Mouse (Mus musculus) cerebellum, adult (tissue): ENCODE measurements at regions not wholly inside any gene's neighbourhood (a gene's known extent, or its start where the extent isn't known, plus 50 kb on each side); places are given as distances from the start of the nearest gene placed in this dataset.

Source experiments
- ATAC-seq: cut with Nextera tagmentation; 2 replicates; pipeline ENCODE4 v1.9.2; 2017; ENCODE audit warnings: mild to moderate bottlenecking, moderate library complexity, mixed read lengths; ENCODE audit not compliant: insufficient number of reproducible peaks, low FRiP score, low TSS enrichment

DNA sequence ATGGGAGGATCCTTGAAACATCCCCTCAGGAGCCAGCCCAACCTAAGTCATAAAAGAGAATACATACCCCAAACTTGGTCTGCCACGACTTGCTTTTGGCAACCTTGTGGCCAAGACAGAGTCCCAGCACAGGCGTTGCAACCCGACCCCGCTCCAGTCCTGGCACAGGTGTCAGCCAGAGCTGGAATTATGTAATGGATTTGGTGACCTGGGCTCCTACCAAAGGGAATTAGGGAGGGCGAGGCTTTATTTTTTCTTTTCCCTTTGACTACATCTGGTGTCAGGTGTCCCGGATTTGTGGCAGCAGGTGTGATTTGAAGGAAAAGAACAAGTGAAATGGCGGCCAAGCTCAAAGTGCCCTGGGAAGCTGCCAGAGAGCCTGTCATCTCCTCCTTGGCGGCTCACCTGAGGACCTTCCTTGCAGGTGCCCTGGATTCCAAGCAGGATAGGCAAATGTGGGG lies 212.9 kb downstream of the Mef2c start:
- ATAC-seq = no peak

DNA sequence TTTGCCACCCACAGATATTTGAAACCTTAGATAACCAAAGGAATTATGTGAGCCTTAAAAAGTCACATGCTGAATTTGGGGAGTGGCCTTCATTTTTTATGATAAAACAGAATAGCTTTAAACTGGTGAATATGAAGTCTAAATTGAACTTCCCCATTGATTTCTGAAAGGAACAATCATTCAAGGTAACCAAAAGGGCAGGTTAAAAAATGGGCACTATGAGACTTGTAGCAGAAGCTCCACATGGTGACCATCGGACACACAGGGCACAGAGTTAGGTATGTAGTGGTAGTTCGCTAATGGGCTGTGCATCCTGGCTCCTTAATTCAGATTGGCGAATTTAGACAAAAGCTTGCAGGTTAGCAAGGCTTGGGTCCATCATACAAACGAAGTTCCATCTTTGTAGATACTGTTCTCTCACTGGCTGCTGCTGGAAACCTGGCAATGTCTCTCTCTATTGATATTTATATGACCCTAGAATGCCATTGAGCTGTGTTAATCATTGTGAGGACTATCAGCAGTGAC lies 213.9 kb downstream of the Mef2c start:
- no peak for ATAC-seq

DNA sequence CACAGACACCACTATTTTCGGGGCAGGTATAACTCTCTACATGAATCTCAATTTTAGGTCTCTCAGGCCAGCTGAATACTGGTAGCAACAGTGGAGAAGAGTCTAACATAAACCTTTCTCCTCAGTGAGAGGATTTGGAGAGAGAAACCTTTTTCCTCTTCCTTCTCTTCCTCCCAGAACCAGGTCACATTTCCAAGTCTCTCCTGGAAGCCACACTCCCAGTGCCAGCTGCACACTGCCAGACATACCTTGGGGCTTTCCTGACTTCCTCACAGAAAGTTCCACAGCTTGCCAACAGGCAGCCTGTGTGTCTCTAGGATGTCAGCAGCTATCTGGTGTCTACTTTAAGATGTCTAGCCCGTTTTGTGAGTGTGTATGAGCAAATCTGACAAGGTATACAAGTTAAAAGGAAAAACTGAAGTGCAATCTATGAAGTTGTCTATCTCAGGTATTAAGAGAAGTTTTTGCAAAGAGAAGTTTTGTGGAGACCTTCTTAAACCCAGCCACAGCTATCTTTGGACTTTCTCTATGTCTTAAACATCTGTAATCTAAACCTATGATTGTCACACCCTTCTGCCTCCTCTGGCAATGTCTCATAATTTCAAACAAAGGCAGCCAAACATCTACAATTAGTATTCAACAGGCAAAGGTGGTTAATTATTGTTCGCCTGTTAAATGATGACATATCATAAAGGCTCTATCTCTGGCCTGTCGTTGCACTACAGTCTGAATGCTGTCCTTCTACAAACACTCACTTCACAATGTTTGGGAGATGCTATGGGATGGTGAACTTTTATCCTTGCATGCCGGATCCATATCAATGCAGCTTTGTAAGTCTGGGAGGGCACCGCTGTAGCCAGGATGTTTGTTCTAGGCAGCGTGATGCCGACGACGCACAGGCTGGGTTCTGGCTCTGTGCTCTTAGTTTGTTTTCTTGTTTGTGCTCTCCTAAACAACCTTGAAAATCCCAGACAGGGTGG lies 214.9 kb downstream of the Mef2c start:
- ATAC-seq = no peak

- no peak for ATAC-seq
Observed at GRCm38 (mm10) chr13:83719635-83720291, 215.9 kb downstream of the Mef2c start.

DNA sequence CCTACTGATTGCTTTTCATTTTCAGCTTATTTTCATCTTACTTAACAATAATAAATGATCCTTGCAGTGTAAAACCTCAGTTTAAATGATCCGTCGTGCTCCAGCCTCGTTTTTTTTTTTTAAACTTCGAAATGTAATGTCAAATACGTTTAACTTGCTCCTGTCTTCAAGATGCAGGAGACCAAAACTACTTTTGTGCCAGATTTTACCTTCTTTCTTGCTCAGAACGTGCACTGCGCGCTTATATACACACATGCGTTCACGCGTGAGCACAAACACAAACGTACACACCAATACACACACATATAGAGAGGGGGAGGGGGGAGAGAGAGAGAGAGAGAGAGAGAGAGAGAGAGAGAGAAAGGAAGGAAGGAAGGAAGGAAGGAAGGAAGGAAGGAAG lies 216.5 kb downstream of the Mef2c start:
- no peak for ATAC-seq

DNA sequence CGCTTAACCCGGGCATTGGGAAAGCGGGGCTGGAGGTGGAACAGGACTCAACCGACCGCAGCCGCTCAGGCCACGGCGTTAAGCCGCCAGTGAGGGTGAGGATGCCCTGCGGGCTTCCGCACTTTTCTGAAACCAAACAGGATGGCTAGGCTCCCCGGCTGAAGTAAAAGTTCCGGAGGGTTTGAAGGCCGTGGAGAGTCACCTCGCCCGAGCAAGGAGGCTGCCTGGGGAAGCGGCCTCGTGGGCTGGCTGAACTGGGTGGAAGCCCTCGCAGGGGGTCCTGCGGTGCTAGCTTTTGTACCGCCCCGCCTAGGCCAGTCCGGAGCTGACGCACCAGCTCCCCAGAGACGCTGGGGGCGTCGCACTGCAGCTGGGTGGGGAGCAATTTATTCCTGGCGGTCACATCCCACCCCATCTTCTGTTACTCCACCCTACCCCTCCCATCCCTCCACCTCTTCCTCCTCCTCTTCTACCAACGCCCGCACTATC lies 217.1 kb downstream of the Mef2c start:
- ATAC-seq = peak; percentile 11

GRCm38 (mm10) chr13:83721563-83721962 lies 217.7 kb downstream of the Mef2c start:
- ATAC-seq = 0 out of 2 replicates have a peak, but pooled peaks have one; percentile 4

- ATAC-seq = peak; percentile 76
Observed at GRCm38 (mm10) chr13:83722241-83722640, 218.4 kb downstream of the Mef2c start.

DNA sequence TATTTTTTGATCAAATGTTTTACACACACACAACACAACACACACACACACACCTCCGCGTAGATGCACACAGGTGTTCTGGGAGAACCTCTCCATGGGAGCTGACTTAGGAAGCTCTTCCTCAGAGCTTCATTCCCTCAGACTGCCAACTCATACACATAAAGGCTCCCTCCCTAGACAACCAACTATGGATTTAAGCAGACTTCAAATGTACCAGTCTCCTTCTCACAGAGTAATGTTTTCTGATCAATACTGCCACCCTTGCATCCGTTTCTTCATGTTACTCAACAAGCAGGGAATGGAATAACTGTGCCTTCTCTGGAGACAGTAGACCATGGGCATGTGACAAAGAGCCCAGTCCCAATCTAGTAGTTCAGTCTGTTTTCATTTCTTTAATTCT lies 219.0 kb downstream of the Mef2c start:
- ATAC-seq = 0 out of 2 replicates have a peak, but pooled peaks have one; percentile 0

- no peak for ATAC-seq
Observed at GRCm38 (mm10) chr13:83723396-83723795, 219.6 kb downstream of the Mef2c start.

- ATAC-seq = no peak
Observed at GRCm38 (mm10) chr13:83724196-83724595, 220.4 kb downstream of the Mef2c start.

DNA sequence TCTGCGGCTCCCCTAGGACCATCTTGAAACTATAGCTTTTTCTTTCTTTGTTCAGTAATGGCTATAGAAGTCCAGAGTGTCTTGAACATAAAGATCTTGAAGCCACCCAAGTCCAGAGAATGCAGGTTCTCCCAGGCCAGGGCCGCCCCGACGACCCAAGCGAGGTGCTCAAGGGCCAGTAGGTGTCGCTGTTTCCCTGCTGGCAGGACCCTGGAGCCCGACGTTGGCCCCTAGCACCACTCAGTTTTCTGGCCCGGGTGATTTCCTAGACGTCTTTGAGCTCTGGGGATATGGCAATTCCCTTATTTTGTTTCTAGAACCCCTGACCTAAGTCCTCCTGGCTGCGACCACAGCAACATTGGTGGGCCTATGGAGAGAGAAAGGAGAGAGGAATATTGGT lies 221.2 kb downstream of the Mef2c start:
- ATAC-seq = peak; percentile 18; the same call in 1 of the 2 replicates

DNA sequence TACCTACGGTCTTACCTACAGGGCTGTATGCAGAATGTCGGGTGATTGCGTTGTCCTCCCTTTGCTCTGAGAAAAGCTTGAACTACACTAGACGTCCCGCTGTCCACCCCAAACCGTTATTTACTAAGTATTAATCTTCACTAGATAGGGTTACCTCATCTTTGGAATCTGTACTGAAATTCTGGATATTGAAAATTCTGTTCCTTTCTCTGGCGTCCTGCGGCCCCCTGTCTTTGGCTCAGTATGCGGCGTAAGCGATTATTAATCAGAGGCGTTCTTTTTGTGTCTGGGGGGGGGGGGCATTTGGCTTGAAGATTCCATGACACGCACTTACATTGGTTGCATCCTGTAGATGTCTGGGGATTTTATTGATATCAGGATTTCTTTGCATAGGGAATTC lies 222.0 kb downstream of the Mef2c start:
- ATAC-seq = no peak

- ATAC-seq = no peak
Observed at GRCm38 (mm10) chr13:83726346-83726975, 222.6 kb downstream of the Mef2c start.

- ATAC-seq = no peak
Observed at GRCm38 (mm10) chr13:83727051-83727765, 223.4 kb downstream of the Mef2c start.

DNA sequence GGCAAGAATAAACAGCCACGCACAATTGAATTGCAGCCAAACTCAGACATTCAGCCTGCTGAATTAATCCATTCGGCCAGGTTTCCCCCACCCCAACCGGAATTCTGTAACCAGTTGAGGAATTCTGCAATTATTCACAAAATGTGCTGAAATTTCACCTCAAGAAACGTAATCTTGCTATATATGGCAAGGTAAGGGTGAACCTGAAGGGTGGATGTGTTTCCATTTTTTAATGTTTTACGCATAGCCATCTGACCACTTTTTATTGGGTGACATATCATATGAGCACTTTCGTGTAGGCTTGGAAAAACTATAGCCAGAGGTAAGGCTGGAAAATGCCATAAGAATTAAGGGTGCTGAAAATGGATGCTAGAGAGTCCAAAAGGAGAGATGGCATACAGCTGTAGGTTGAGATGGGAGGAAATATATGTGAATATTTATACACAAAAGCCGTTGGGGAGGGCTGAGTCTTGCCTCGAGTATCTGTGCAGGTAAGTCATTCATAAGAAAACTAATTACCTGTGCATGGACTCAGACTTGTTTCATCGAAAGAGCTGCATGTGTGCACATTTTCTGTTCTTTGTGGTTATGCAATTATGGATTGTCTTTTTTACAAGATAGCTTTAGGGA lies 224.0 kb downstream of the Mef2c start:
- no peak for ATAC-seq

DNA sequence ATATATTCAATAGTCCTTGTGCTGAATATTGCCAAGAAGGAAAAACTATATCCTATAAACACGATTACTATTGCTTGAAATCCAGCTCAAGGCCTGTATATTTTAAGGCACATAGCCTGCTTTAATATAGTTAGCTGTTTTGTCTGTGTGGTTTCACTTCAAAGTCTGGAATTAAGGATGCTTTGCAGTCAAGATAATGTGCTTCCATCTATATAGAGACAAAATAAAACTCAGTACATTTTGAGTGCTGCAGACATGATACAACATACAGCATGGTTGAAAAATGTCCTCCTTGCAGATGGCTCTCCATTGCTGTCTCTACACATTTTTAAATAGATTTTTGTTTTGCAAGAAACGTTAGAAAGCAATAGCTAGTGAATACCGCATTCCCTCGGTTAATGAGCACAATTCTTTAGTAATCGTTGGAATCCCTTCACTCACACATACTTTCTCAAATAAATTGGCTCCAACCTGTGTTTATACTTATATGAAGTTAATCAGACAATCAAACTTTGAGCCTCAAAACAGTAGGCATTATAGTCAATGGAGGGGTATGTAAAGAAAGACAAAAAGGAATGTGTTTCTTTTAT lies 224.7 kb downstream of the Mef2c start:
- no peak for ATAC-seq

DNA sequence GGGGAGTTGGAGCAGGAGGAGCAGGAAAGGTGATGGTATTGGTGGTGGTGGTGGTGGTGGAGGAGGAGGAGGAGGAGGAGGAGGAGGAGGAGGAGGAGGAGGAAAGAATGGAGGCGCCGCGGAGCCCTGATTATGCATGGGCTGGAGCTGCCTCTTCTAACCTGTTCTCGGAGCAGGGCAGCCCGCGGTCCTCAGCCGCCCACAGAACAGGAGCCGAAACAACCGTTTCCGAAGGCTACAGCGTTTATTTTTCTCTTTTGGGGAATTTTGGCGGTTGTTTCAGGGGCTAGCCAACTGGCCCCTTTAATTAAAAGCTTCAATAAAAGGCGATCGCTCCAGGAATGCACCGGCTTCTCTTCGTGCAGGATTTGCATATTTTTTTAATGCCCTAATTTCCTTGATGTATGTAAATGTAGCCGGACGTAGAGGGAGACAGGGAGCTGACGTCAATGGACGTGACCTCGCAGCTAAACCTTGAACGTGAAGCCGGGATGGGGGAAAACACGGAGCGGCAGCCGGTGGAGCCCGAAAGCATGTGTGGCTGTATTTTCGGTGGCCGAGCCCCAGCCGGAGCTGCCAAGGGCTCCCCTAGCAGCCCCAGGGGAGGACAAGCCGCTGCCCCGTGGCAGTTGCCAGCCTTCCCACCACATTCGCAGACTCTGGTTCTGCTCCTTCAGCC lies 225.6 kb downstream of the Mef2c start:
- peak; percentile 58 for ATAC-seq
